Mouse (Mus musculus) right cerebral cortex, postnatal 25 days (tissue): Measurements from ENCODE around the gene Tmem14c.
"Not testable (repeated sequence)": the region's sequence is repeated elsewhere in the genome, so short reads cannot be mapped to it uniquely, and the experiment has no call there.

Experiments used
- DNase-seq: peaks from one replicate; pipeline ENCODE4 v3.0.0; 2022

Gene Tmem14c

DNA sequence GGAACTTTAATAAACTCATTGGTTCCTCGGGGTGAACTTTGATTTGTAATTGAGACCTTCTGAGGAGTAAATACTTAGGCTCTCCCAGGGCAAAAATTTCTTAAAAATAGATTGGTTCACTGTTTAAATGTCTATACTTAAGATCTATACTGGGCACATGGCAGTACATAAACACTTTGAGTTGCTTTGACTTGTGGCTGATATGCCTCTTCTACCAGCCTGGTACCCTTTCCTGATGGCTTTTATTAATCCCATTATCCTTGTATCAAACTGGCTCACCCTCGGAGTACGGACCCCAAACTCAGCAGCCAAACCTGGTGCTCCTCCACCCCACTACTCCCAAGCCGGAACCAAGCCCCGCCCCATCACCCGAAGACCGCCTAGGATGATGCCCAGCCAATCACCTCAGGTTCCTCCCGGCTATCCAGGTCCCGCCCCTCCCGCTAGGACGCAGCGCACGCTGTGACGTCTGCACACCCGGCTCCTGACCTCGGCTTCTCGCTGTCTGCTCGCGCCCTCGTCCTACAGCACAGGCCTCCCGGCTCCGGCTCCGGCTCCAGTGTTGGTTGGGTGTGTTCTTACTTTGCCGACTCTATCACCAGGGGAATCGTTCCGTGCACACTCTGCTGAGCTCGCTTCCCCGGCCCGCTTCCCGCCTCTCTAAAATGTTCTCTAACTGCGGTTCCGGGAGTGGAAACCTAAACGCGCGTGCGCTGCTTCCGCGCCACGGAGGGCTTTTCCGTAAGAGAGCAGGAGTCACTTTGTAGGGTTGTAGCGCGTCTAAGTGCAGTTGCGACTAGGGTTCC is at the start of gene Tmem14c:
TSS of gene Tmem14c (plus strand) at position 464 of the 806 bp plus-strand sequence.
- DNase-seq: peak; percentile 94

DNA sequence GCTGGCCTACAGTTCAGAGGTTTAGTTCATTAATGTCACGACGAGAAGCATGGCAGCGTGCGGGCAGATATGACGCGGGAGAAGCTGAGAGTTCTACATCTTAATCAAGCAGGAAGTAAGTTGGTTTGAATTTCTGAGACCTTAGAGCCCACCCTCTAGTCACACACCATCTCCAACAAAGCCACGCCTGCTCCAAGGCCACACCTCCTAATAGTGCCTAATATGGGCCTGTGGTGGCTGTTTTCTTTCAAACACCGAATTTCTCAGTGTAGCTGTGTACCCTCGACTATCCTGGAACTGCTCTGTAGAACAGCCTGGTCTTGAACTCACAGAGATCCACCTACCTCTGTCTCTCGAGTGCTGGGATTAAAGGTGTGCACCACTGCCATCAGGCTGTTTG is 48.5 kb upstream of the Tmem14c start:
- no peak for DNase-seq

GRCm38 (mm10) chr13:40968564-40968963 is 47.5 kb upstream of the Tmem14c start:
- DNase-seq: no peak

- no peak for DNase-seq
Observed at GRCm38 (mm10) chr13:40969761-40970390, 46.2 kb upstream of the Tmem14c start.

DNA sequence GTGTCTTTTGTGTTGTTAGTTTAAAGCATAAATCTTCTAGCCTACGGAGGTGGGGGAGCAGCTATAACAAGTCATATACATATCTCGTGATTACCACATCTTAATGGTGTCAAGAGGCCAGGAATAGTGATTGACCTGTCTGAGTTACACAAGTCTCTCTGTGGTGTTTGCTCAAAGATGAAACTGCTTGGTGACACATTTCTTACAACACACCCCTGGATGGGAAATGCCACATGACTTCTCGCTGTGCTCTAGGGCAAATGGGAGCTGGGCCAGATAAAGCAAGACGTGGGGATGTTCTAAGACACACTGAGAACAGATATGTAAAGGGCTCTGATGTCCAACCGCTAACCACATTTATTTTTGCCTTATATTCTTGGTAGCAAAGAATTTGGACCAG is 44.8 kb upstream of the Tmem14c start:
- DNase-seq: no peak

DNA sequence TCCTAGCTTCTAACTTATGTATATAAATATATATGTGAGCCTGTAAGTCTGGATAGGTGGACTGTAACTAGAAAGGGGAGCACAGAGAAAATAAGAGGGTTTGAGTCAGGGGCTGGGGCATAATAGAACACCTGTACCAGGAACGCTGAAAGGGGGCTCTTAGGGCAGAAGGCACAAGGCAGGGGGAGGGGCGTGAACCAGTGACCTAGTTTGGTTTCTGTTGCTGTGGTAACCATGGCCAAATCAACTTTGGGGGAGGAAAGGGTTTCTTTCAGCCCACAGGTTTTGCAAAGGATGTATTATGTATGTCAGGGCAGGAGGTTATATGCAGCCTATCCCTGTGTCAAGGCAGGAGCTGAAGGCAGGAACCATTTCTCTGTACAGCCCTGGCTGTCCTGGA is 44.3 kb upstream of the Tmem14c start:
- no peak for DNase-seq

DNA sequence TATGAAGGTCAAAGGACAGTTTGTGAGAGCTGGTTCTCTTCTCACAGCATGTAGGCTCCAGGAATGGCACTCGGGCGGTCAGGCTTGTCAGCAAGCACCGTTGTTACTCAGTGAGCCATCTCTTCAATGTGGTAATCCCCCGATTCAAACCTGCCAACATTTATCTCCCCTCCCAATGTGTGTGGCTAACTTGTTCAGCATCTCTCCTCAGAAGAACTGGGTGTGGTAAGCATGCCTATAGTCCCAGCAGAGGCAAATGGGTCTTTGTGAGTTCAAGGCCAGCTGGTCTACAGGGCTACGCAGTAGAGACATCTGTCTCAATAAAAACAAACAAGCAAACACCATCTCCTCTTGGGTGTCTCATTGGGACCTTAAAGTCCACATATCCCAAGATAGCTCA is 43.1 kb upstream of the Tmem14c start:
- DNase-seq: no peak

GRCm38 (mm10) chr13:40977609-40978008 is 38.5 kb upstream of the Tmem14c start:
- no peak for DNase-seq

DNA sequence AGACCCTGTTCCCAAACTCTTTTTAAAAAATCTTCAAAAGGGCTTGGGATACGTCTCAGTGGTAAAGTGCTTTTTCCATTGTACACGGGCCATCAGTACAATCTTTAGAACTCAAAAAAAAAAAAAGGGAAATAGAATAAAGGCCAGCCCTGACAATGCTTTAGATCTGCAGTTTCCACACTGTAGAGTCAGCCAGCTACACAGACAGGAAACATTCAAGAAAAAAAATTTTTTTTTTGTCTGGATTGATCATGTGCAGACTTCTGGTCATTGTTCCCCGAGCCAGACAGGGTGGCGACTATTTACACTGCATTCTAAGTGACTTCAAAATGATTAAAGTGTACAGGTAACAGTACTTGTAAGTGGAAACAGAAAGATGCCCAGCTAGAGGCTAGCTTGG is 37.4 kb upstream of the Tmem14c start:
- no peak for DNase-seq

DNA sequence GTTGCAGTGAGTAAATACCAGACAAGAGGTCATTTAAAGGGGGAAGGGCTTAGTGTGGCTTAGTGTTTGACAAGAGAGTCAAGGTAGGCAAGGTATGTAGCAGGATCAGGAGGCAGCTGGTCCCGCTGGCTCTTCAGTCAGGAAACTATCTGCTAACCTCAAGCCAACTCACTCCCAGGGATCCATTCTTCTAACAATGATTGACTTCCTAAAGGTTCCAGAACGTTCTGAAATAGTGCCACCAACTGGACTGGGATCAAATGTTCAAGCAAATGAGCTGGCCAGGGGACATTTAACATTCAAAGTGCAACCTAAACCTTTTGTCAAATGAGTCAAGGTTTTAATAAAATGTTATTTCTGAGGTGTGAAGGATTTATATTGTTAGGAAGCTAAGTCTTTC is 36.8 kb upstream of the Tmem14c start:
- DNase-seq: no peak

DNA sequence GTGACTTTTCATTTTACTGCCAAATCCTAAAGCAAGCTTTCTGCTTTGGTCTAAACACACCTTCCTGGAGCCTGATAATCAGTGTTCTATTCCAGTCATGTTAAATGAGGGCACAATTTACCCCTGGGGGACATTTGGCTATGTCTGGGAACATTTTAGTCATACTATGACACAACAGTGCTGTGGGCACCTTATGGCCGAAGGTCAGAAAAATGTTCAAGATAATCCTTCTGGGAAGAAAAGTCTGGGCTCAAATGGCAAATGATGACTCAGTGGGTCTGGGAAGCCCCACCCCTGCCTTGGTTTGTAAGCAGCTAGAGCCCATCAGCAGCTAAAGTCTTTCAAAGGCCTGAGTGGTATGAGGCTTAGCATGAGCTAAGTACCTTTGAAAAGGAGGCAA is 33.3 kb upstream of the Tmem14c start:
- DNase-seq: no peak

DNA sequence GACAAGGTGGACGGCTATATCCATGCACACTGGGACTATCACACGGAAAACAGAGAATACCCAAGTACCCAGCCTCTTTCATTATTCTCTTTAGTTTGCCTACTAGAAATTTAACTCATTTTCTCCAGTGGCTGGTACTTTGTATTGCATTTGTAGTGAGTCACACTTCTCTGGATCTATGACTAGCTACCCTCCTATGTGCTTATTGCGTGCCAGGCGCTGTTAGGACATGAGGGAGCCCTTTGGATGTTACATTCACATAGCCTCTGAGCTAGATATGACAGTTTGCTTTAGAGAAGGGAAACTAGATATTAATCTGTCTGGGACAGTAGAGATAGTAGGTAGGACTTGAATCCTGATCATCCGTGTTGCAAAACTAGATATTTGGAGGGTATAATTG is 30.0 kb upstream of the Tmem14c start:
- no peak for DNase-seq

DNA sequence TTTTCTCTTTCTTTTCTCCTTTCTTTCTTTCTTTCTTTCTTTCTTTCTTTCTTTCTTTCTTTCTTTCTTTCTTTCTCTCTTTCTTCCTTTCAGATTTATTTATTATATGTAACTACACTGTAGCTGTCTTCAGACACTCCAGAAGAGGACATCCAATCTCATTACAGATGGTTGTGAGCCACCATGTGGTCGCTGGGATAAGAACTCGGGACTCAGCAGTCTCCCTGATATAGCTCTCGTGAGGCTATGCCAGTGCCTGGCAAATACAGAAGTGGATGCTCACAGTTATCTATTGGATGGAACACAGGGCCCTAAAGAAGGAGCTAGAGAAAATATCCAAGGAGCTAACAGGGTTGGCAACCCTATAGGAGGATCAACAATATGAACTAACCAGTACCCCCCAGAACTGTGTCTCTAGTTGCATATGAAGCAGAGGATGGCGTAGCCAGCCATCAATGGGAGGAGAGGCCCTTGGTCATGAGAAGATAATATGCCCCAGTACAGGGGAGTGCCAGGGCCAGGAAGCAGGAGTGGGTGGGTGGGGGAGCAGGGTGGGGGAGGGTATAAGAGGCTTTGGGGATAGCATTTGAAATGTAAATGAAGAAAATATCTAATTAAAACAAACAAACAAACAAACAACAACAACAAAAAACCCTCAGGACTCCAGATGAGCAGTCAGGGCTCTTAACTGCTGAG is 28.3 kb upstream of the Tmem14c start:
- not testable (repeated sequence) for DNase-seq

DNA sequence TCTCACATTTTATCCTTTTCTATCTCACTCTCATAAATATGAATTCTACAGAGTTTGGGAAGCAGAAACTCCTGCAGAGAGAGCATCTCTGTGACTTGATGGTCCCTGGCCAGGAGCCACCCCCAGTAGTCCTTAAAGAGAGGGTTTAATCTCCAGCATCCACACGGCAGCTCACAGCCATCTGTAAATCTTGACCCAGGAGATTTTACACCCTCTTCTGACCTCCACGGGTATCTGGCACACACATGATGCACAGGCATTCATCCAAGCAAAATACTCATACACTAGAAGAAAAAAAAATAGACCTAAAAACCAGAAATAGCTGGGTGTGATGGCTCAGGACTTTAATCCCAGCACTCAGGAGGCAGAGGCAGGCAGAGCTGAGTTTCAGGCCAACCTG is 27.7 kb upstream of the Tmem14c start:
- no peak for DNase-seq

DNA sequence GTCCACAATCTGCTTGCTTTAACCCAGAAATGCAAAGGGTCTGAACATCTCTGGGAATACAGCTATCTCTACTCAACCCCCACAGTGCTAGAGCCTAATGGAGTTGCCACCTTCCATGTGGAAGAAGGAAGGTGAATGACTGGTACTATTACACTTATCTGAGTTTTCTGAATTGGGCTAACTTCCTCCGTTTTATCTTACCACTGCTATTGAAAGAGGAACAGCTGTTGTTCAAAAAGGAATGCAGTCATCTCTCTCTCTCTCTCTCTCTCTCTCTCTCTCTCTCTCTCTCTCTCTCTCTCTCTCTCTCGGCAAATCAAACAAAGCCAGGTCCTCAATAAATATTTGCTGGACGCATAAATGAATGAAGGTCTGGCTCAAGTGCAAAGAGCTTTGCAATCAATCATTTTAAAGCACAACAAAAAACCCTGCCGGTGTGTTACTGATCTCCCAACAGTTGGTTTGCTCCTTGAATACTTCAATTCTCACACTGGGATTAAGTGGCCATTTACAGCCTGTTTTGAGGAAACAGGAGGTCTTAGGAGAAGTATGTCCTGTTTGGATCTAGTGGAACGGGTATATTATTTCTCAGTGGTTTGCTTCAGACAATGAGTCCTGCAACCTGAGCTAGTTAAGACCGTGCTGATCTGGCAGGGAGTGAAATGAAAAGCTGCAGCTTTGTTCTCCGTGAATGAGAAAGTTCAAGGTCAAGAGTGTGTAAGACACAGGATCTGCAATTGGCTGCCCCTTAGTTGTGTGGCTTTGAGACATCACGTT is 21.4 kb upstream of the Tmem14c start:
- no peak for DNase-seq

- not testable (repeated sequence) for DNase-seq
Observed at GRCm38 (mm10) chr13:40998537-40998936, 17.6 kb upstream of the Tmem14c start.

DNA sequence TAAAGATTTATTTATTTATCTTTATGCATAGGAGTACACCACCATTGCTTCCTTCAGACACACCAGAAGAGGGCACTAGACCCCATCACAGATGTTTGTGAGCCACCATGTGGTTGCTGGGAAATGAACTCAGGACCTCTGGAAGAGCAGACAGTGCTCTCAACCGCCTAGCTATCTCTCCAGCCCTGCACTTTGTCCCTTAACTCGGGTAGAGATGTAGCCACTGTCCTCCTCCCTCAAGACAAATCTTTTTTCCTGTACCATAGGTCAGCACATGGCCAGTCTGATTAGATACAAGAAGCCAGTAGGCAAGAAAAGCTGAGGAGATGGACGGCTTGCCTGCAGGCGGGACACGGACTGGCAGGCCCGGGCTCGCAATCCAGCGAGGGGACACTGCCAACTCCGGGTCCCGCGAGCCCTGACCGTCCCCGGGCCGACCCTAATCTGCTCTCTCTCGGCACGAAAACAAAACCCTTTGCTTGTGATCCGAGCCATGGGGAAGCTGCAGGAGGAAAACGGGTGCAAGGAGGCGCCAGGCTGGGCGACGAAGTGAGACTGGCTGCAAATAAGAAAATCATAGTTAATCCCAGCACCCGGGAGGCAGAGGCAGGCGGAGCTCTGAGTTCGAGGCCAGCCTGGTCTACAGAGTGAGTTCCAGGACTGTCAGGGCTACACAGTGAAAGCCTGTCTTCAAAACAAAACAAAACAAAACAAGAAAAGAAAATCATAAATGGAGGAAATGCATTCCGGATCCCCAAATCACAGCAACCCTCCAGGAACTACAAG is 15.8 kb upstream of the Tmem14c start:
- peak; percentile 34 for DNase-seq

DNA sequence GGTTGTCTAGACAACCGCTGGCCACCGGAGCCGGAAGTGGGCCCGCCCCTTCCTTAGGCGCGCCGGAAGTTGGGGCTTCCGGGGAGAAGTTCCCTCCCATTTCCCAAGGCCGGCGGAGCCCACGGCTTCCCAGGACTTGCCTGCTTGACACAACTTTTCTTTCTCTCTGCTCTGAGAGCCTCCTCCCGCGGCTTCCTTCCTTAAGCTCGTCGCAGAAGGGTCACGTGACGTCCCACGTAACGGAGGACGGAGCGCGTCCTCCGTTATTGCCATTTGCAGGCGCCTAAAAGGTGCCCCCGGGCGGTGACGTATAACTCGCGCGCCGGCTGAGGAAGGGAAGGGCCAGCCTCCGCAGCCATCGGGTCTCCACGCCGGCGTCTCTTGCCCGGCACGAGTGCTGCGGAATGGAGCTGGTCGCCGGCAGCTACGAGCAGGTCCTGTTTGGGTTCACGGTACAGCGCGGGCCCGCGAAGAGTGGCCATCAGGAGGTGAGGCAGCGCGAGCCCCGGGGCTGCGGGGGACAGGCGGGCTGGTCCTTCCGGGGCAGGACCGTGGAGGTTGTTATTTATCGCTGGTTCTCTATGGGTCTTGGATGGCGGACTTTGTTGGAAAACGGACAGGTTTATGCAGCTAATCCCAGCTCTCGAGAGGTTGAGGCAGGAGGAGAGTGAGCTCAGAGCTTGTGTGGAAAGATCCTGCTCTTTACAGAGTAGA is 15.0 kb upstream of the Tmem14c start, which contains the start of gene Pak1ip1:
TSS of gene Pak1ip1 (plus strand) at position 98 of the 714 bp plus-strand sequence.
- DNase-seq: peak; percentile 94

GRCm38 (mm10) chr13:41002001-41002400 is 14.1 kb upstream of the Tmem14c start:
- DNase-seq: no peak

DNA sequence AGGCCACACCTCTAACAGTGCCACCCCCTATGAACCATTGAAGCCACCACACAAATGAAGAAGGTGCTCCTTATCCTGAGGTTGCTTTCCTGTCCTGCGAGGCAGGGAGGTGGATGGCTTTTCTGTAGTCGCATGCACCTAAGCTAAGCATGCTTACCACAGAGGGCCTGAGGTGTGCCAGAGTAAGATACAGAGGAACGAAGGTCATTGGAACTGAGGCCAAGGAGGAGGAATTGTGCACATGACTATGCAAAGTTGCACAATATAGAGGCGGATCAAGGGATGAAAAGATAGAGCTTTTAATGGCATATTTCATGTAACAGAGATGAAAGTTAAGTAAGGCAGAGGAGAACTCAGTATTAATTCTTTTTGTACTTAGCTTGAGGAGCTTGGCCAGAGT is 9.8 kb upstream of the Tmem14c start:
- DNase-seq: no peak

DNA sequence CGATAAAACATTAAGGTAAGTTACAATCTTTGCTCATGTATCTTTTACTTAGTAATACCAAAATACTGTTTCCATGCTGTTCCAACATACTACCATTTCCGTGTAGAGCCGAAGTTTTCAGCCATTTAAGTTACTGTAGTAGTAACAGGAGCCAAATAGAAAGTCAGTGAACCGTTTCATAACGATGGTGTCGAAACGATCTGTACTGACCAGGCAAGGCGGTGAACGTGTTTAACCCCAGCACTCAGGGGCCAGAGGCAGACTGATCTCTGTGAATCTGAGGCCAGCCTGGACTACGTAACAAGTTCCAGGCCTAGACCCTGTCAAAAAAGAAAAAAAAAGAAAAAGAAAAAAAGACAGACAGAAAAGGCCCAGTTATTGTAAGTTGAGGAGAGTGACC is 7.8 kb upstream of the Tmem14c start:
- DNase-seq: no peak

- no peak for DNase-seq
Observed at GRCm38 (mm10) chr13:41008946-41009345, 7.1 kb upstream of the Tmem14c start.
